Mouse (Mus musculus) brain, embryonic 14.5 days (tissue): Measurements from ENCODE around the gene Olfr1263.

Experiments used
- CTCF ChIP-seq: fragments of 200-500 bp; IDR thresholded peaks from 2 replicates; pipeline ENCODE4 v1.5.1; 2012; ENCODE audit warnings: inconsistent platforms, mild to moderate bottlenecking, moderate library complexity, borderline replicate concordance; ENCODE audit not compliant: insufficient read depth, insufficient read length; ENCODE audit errors: extremely low read depth
- POLR2A ChIP-seq: fragments of 200-500 bp; IDR thresholded peaks from 2 replicates; pipeline ENCODE4 v1.6.1; 2012; ENCODE audit warnings: mild to moderate bottlenecking, inconsistent platforms, borderline replicate concordance; ENCODE audit not compliant: poor library complexity, insufficient read depth, insufficient read length, severe bottlenecking; ENCODE audit errors: extremely low read depth

GRCm38 (mm10) chr2:90011831-90012230 is at the start of gene Olfr1263:
- TF ChIP-seq CTCF (no peak), POLR2A (no peak)
